Mouse (Mus musculus) C2C12 (cell line): ENCODE data around the gene Coro2b. TPM values are rescaled to one million over a fixed set of nuclear protein-coding genes. Genes with fewer than 3 reads are reported as not detected.

Experiments
- H3K27me3 ChIP-seq: one replicate; pipeline ENCODE4 v1.6.1; 2011; ENCODE audit not compliant: control insufficient read depth, insufficient read depth, insufficient read length
- H3K36me3 ChIP-seq: one replicate; pipeline ENCODE4 v1.6.1; 2011; ENCODE audit not compliant: control insufficient read depth, insufficient read depth
- H3K4me3 ChIP-seq: one replicate; pipeline ENCODE4 v1.5.1; 2011; ENCODE audit warnings: mild to moderate bottlenecking, control low read depth; ENCODE audit not compliant: poor library complexity, insufficient read depth, severe bottlenecking
- H3K79me2 ChIP-seq: one replicate; pipeline ENCODE4 v1.6.1; 2011; ENCODE audit not compliant: control insufficient read depth, insufficient read depth
- H3K79me3 ChIP-seq: one replicate; pipeline ENCODE4 v1.6.1; 2011; ENCODE audit warnings: low read depth, control low read depth
- H3ac ChIP-seq: one replicate; pipeline ENCODE3; 2011; ENCODE audit warnings: low read depth; ENCODE audit not compliant: control insufficient read depth, insufficient read length
- CEBPB ChIP-seq: IDR thresholded peaks from one replicate; pipeline ENCODE4 v1.6.1; 2011; ENCODE audit warnings: low read depth, mild to moderate bottlenecking, control low read depth, moderate library complexity
- CTCF ChIP-seq: IDR thresholded peaks from one replicate; pipeline ENCODE4 v1.5.1; 2011; ENCODE audit not compliant: control insufficient read depth, insufficient read depth, insufficient read length
- FOSL1 ChIP-seq: IDR thresholded peaks from one replicate; pipeline ENCODE4 v1.8.0; 2011; ENCODE audit warnings: mild to moderate bottlenecking, low read length; ENCODE audit not compliant: poor library complexity, insufficient read depth, severe bottlenecking
- MAX ChIP-seq: IDR thresholded peaks from one replicate; pipeline ENCODE4 v1.6.1; 2011; ENCODE audit warnings: mild to moderate bottlenecking, control low read depth
- MYOD1 ChIP-seq: IDR thresholded peaks from one replicate; pipeline ENCODE4 v1.6.1; 2011; ENCODE audit warnings: low read depth; ENCODE audit not compliant: control insufficient read depth, insufficient read length
- MYOG ChIP-seq: IDR thresholded peaks from one replicate; pipeline ENCODE4 v1.6.1; 2011; ENCODE audit not compliant: control insufficient read depth, insufficient read length; ENCODE audit errors: extremely low read depth
- USF1 ChIP-seq: IDR thresholded peaks from one replicate; pipeline ENCODE4 v1.6.1; 2011; ENCODE audit warnings: low read depth, mild to moderate bottlenecking, control low read depth, moderate library complexity
- polyA plus RNA-seq: library from polyadenylated mRNA; unstranded; fragments of >200 nt; fragmentation: generic; extraction: Trizol; gene quantifications from one replicate; pipeline ENCODE4 v1.2.1, GENCODE M21; 2012; ENCODE audit warnings: missing spikeins

Coro2b gene
- polyA plus RNA-seq, 1 experiment, result 9.9 TPM

DNA sequence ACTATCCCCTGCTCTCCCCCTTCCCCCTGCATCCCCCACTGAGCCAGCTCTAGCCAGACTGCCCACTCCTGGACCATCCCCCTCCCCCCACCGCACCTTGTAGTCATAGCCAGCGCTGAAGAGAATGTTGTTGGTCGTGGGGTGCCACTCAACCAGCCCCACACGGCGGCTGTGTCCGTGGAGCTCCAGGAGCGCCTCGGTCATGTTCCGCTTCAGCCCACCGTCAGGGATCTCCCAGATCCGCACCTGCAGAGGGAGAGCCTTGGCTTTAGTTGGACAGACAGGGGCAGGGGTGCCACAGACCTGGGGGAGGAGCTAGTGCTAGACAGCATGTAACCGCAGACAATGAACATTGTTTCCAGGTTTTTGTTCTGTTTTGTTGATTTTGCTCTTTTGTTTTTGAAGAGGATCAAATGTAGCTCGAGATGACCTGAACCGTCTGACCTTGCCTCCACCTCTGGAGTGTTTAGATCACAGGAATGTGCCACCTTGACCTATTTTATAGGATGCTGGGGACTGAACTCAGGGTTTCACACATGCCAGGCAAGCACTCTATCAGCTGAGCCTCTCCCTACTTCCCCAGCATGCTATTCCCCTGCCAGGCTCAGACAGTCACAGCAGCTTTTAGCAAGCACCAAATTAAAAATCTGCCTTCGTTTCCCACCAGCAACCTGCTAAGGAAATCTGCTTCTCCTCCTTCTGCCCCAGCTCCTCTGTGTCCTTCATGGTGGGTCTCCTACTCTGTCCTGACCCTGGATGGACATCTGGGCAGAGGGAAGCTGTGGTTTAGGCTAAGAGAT, 104.4 kb downstream of the Coro2b start:
- no peak for TF ChIP-seq CTCF
- no peak for TF ChIP-seq USF1
- no peak for TF ChIP-seq FOSL1
- TF ChIP-seq CEBPB, result no peak
- no peak for TF ChIP-seq MYOG
- no peak for TF ChIP-seq MYOD1
- no peak for TF ChIP-seq MAX
- H3ac ChIP-seq, result no peak overlapping the region
- H3K4me3 ChIP-seq, result no peak overlapping the region

DNA sequence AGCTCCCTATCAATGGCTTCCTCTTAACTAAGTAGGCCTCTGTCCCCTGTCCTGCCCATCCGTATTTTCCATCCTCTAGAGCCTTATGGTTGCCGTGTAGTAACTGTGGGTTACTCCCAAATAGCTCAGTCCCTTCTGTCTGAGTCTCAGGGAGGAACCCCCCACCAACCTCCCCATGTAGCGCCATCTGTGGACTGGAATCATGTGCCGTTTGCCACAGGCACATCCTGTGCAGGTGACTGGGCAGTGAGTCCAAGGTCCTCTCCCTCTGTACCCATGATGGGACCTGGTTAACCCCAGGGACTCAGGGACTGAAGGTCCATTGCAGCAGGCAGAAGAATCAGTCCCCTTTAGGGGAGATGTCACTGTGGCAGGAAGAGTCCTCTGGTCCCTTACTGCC, 106.1 kb downstream of the Coro2b start:
- TF ChIP-seq CTCF (no peak), MYOD1 (no peak), MAX (no peak), USF1 (no peak), FOSL1 (no peak)
- no peaks in the 10 kb centered on the region for H3K79me3 ChIP-seq
- H3ac ChIP-seq, result no peak overlapping the region
- H3K36me3 ChIP-seq, result no peaks in the 10 kb centered on the region
- H3K79me2 ChIP-seq, result no peaks in the 10 kb centered on the region
- H3K27me3 ChIP-seq, result no peaks in the 10 kb centered on the region
- no peak overlapping the region for H3K4me3 ChIP-seq

More for the DNA sequence above, 104.4 kb downstream of the Coro2b start:
- H3K79me3 ChIP-seq, result no peaks in the 10 kb centered on the region
- H3K27me3 ChIP-seq, result no peaks in the 10 kb centered on the region
- no peaks in the 10 kb centered on the region for H3K79me2 ChIP-seq
- no peaks in the 10 kb centered on the region for H3K36me3 ChIP-seq

DNA sequence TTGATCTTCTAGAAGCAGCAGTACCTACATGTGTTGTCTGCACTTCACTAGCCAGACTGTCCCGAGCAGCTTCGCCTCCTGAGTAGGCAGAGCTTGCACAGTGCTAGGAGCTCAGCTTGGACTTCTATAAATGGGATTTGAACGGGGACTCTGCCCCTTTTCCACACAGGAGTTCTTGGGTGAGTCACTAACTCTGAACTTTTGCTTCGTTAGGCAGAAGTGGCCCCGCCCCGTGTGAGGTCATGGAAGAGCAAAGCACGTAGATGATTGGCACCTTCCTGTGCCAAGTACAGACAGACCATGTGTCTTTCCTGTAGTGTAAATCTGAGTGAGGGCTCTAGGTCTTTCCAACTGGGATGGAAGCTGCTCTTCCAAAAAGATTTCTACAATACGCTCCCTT, 109.8 kb downstream of the Coro2b start:
- Histone ChIP-seq H3K79me3 (no peaks in the 10 kb centered on the region), H3K4me3 (no peak overlapping the region), H3K36me3 (no peaks in the 10 kb centered on the region), H3ac (no peak overlapping the region), H3K27me3 (no peaks in the 10 kb centered on the region), H3K79me2 (no peaks in the 10 kb centered on the region)
- TF ChIP-seq USF1, result no peak
- no peak for TF ChIP-seq CEBPB
- no peak for TF ChIP-seq CTCF
- no peak for TF ChIP-seq MYOD1
- no peak for TF ChIP-seq MAX
- no peak for TF ChIP-seq FOSL1
- TF ChIP-seq MYOG, result no peak

DNA sequence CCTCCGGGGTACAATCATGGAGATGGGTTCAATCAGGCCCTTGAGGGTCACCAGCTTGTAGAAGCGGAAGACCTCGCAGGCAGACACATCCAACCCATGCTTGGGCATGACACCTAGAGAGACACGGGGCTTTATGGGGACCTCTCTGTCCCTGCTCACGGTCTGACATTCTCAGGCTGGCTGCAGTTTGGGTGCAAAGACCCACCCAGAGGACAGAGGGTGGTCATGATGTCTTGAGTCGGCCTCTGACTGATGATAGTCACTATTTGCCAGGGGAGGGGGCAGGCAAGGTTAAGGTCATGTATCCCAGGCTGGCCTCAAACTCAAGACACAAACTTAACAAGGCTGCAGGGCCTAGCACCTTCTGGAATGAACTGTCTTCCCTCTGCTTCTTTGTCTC, 110.3 kb downstream of the Coro2b start:
- Histone ChIP-seq H3K4me3 (no peak overlapping the region), H3K79me3 (no peaks in the 10 kb centered on the region), H3K36me3 (no peaks in the 10 kb centered on the region), H3ac (no peak overlapping the region), H3K79me2 (no peaks in the 10 kb centered on the region), H3K27me3 (no peaks in the 10 kb centered on the region)
- TF ChIP-seq CEBPB, result no peak
- no peak for TF ChIP-seq CTCF
- no peak for TF ChIP-seq MYOD1
- no peak for TF ChIP-seq MAX

DNA sequence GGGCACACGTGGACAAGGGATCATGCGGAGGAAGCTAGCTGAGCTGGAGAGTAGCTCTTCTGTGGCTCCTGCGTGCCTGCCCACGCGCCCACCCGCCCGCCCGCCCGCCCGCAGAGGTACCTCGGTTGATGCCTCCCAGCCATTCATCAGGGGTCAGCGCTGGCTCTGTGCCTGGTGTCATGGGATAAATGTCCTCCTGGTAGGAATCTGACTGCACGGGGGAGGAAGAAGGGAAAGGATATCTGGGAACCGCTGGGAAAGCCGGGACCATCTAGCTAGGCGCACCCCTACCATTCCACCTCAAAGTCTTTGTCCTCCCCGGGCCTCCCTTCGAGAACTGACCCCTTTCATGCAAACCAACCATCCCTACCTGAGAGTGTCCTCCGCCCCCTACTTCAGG, 110.8 kb downstream of the Coro2b start:
- Histone ChIP-seq H3K27me3 (no peaks in the 10 kb centered on the region), H3K36me3 (no peaks in the 10 kb centered on the region), H3K4me3 (no peak overlapping the region), H3ac (no peak overlapping the region), H3K79me3 (no peaks in the 10 kb centered on the region), H3K79me2 (no peaks in the 10 kb centered on the region)
- TF ChIP-seq FOSL1 (no peak), USF1 (no peak), MAX (no peak), CEBPB (no peak), MYOG (no peak), MYOD1 (no peak), CTCF (no peak)

DNA sequence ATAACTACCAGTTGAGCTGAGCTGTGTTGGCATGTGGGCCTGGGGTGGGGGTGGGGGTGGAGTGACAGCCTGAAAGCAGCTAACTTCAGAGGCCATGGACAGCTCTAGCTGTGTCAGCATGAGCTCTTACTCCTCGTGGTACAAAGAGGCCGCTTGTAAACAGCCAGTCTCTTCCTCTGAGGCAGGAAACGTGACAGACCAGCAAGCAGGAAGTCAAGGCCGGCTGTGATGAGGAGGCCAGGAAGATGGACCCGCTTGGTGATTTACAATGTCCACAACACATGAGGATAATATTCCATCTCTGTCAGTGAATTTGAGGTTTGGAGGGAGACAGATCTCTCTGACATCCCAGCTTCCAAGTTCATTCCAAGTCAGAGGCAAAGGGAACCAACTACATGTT, 111.6 kb downstream of the Coro2b start:
- Histone ChIP-seq H3K4me3 (no peak overlapping the region), H3K79me3 (no peaks in the 10 kb centered on the region), H3K79me2 (no peaks in the 10 kb centered on the region), H3K27me3 (no peaks in the 10 kb centered on the region), H3ac (no peak overlapping the region), H3K36me3 (no peaks in the 10 kb centered on the region)
- TF ChIP-seq MAX (no peak), CEBPB (no peak), FOSL1 (no peak), USF1 (no peak)
